Mouse (Mus musculus): ENCODE measurements at regions not wholly inside any gene's neighbourhood (a gene's known extent, or its start where the extent isn't known, plus 50 kb on each side); places are given as distances from the start of the nearest gene placed in this dataset.

DNA sequence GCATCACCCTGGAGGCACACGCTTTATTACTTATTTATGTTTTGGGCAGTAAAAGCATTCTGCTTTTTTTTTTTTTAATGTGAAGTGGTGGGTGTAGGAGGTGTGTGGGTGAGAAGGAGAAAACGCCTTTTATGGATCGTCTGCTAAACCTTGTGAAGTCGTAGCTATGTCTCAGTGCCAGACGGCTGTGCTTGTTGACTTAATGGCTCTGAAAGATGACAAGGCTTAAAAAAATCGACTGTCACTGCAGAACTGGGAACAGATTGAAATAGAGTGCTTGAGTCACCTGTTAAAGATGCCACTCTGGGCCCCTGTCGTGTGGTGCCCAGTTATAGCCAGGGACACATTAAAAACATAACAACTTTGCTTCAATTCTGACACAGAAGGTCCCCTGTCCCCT, 109.5 kb upstream of the Hs3st2 start:
- Histone ChIP-seq H3K36me3 (ENCODE audit: control insufficient read depth, insufficient read depth, low read length) (no peaks in the 10 kb centered on the region), H3K27ac (ENCODE audit: insufficient read depth, low read length) (no peak overlapping the region), H3K27me3 (ENCODE audit: control insufficient read depth, insufficient read depth, low read length) (no peaks in the 10 kb centered on the region), H3K4me1 (ENCODE audit: control insufficient read depth, insufficient read depth, insufficient read length) (no peaks in the 10 kb centered on the region), H3K4me3 (ENCODE audit: extremely low read depth, insufficient read depth, insufficient read length) (no peak overlapping the region)
- no peak for TF ChIP-seq CTCF (IDR thresholded peaks at IDR 0.05; ENCODE audit: extremely low read depth, insufficient read depth, insufficient read length, insufficient replicate concordance)
- no peak for TF ChIP-seq POLR2A (IDR thresholded peaks at IDR 0.05; ENCODE audit: low read depth, low read length)
- 75% methylated on average over 7 of the region's 7 CpGs for WGBS
- no peak for DNase-seq (ENCODE audit: low read depth in 1 of 2, low spot score in 2 of 2)

DNA sequence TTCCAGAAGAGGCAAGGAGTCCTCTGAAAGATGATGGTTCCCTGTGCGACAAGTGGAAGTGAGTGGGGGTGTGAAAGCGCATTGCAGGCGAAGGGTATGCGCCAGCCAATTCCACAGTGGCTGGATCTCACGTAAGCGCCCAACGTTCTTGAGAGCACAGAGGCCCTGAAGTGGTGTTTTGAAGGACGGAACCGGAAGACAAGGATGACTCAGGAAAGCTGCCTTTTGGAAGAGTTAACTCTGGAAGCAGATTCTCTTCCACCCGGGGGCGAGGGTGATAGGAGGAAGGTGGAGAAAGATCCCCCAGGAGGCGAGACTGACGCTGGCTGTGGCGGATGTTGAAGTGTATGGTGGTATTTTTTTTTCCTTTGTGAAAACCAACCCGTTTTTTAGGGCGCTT, 101.9 kb upstream of the Hs3st2 start:
- no peaks in the 10 kb centered on the region for H3K27me3 ChIP-seq (ENCODE audit: control insufficient read depth, insufficient read depth, low read length)
- no peak overlapping the region for H3K27ac ChIP-seq (ENCODE audit: insufficient read depth, low read length)
- no peak for TF ChIP-seq CTCF (IDR thresholded peaks at IDR 0.05; ENCODE audit: extremely low read depth, insufficient read depth, insufficient read length, insufficient replicate concordance)
- TF ChIP-seq POLR2A (IDR thresholded peaks at IDR 0.05; ENCODE audit: low read depth, low read length), result no peak
- H3K4me3 ChIP-seq (ENCODE audit: extremely low read depth, insufficient read depth, insufficient read length), result no peak overlapping the region
- 81% methylated on average over 16 of the region's 16 CpGs for WGBS
- H3K4me1 ChIP-seq (ENCODE audit: control insufficient read depth, insufficient read depth, insufficient read length), result no peaks in the 10 kb centered on the region
- no peaks in the 10 kb centered on the region for H3K36me3 ChIP-seq (ENCODE audit: control insufficient read depth, insufficient read depth, low read length)
- no peak for DNase-seq (ENCODE audit: low read depth in 1 of 2, low spot score in 2 of 2)

DNA sequence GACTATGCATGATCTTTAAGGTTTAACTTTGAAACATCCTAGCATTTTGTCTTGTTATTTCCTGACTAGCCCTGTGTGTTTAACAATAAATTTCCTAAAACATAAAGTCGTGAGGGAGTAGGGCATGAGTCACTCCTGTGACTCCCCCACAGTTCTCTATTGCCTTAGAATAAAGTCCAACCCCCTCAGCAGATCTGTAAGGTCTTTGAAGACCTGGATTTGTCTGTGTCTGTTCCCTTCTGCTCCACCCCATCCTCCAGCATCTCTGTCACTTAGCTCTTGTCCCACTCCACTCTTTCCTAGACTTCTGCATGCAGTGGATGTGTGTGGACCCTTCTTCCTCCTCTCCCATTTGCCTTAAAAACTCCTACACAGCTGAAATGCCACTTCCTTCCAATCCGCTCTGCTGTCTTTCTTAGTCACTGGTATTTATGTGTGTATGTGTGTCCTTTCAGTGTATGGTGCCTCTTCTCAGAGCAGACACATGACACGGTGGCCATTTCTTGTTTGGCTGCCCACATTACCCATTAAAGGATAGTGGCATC, 95.4 kb upstream of the Hs3st2 start:
- Histone ChIP-seq H3K27ac (ENCODE audit: insufficient read depth, low read length) (no peak overlapping the region), H3K4me3 (ENCODE audit: extremely low read depth, insufficient read depth, insufficient read length) (no peak overlapping the region), H3K36me3 (ENCODE audit: control insufficient read depth, insufficient read depth, low read length) (no peaks in the 10 kb centered on the region), H3K27me3 (ENCODE audit: control insufficient read depth, insufficient read depth, low read length) (no peaks in the 10 kb centered on the region), H3K4me1 (ENCODE audit: control insufficient read depth, insufficient read depth, insufficient read length) (no peaks in the 10 kb centered on the region)
- WGBS, result 72% methylated on average over 3 of the region's 3 CpGs
- TF ChIP-seq CTCF (IDR thresholded peaks at IDR 0.05; ENCODE audit: extremely low read depth, insufficient read depth, insufficient read length, insufficient replicate concordance), result no peak
- no peak for TF ChIP-seq POLR2A (IDR thresholded peaks at IDR 0.05; ENCODE audit: low read depth, low read length)
- no peak for DNase-seq (ENCODE audit: low read depth in 1 of 2, low spot score in 2 of 2)

DNA sequence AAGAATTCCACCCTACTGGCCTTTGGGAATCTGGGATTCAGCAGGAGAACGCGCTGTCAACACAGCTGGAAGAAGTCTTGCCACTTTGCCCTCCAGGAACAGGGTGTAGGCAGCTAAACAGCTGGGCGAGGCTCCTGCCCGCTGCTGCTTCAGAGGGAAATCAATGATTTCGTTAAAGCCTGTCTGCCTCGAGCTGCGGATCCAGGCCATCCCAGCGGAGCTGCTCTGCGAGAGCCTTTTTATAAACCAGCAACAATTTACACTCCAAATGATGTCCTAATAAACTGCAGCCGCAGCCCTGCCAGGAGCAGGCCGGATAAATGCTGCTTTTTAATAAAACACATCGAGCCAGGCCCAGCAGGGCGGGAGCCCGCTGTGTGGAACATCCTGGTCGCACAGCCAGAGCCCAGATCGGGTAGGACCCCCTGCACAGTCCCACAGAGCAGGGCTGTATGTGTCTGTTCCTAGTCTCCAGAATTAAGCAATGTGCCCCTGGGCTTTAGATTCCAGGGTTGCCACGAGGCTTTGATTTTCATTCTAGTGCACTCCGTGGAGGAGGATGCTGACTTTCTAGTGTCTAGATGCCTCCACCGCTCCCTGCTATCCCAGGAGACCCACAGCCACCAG, 78.6 kb upstream of the Hs3st2 start:
- no peaks in the 10 kb centered on the region for H3K36me3 ChIP-seq (ENCODE audit: control insufficient read depth, insufficient read depth, low read length)
- no peak overlapping the region for H3K4me3 ChIP-seq (ENCODE audit: extremely low read depth, insufficient read depth, insufficient read length)
- no peaks in the 10 kb centered on the region for H3K4me1 ChIP-seq (ENCODE audit: control insufficient read depth, insufficient read depth, insufficient read length)
- no peak overlapping the region for H3K27ac ChIP-seq (ENCODE audit: insufficient read depth, low read length)
- H3K27me3 ChIP-seq (ENCODE audit: control insufficient read depth, insufficient read depth, low read length), result peaks cover 2% of the 10 kb centered on the region; the same call in 1 of the 2 replicates
- TF ChIP-seq POLR2A (IDR thresholded peaks at IDR 0.05; ENCODE audit: low read depth, low read length) (no peak), CTCF (IDR thresholded peaks at IDR 0.05; ENCODE audit: extremely low read depth, insufficient read depth, insufficient read length, insufficient replicate concordance) (no peak)
- no peak for DNase-seq (ENCODE audit: low read depth in 1 of 2, low spot score in 2 of 2)
- WGBS, result 36% methylated on average over 19 of the region's 19 CpGs

DNA sequence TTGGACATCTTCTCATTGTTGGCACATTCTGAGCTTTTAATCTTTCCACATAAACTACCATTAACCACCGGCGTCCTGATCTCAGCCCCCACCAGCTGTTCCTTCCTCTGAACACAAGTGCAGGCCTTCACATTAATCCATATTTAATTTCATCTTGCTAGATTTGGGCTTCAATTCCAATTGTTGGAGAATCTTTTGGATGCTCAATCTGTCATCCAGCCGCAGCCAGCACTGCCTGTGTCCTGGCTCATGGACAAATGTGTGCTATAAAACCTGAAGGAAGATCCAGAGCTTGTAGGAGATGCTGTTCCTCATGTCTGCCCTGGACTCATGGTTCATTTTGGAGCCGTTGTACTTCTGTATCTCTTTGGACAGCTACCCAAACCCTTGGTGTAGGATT, 77.1 kb upstream of the Hs3st2 start:
- 85% methylated on average over 4 of the region's 4 CpGs for WGBS
- TF ChIP-seq POLR2A (IDR thresholded peaks at IDR 0.05; ENCODE audit: low read depth, low read length) (no peak), CTCF (IDR thresholded peaks at IDR 0.05; ENCODE audit: extremely low read depth, insufficient read depth, insufficient read length, insufficient replicate concordance) (no peak)
- Histone ChIP-seq H3K4me3 (ENCODE audit: extremely low read depth, insufficient read depth, insufficient read length) (no peak overlapping the region), H3K27ac (ENCODE audit: insufficient read depth, low read length) (no peak overlapping the region), H3K27me3 (ENCODE audit: control insufficient read depth, insufficient read depth, low read length) (peaks cover 2% of the 10 kb centered on the region; the same call in 1 of the 2 replicates), H3K36me3 (ENCODE audit: control insufficient read depth, insufficient read depth, low read length) (no peaks in the 10 kb centered on the region), H3K4me1 (ENCODE audit: control insufficient read depth, insufficient read depth, insufficient read length) (no peaks in the 10 kb centered on the region)
- DNase-seq (ENCODE audit: low read depth in 1 of 2, low spot score in 2 of 2), result no peak

DNA sequence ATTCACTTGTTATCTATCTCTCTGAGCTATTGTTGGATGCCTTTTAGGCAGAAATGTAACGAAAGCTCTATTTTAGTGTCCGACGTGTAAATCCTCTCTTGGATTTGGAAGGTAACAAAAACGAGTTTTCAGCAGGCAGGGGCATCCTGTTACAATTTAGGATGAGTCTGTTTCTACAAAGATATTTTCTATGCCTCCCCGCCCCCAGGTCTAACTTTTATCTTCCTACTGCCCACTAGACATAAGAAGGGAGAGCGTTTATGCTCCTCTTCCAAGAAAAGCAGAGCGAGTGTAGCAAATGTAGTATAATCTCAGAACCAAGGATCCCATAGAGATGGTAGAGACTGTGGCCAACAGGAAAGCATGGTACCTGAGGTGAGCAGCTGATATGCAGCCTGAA, 62.4 kb upstream of the Hs3st2 start:
- H3K4me3 ChIP-seq (ENCODE audit: extremely low read depth, insufficient read depth, insufficient read length), result no peak overlapping the region
- no peak overlapping the region for H3K27ac ChIP-seq (ENCODE audit: insufficient read depth, low read length)
- no peak for DNase-seq (ENCODE audit: low read depth in 1 of 2, low spot score in 2 of 2)
- 80% methylated on average over 7 of the region's 7 CpGs for WGBS
- no peak for TF ChIP-seq POLR2A (IDR thresholded peaks at IDR 0.05; ENCODE audit: low read depth, low read length)
- no peak for TF ChIP-seq CTCF (IDR thresholded peaks at IDR 0.05; ENCODE audit: extremely low read depth, insufficient read depth, insufficient read length, insufficient replicate concordance)
- no peaks in the 10 kb centered on the region for H3K4me1 ChIP-seq (ENCODE audit: control insufficient read depth, insufficient read depth, insufficient read length)
- H3K36me3 ChIP-seq (ENCODE audit: control insufficient read depth, insufficient read depth, low read length), result no peaks in the 10 kb centered on the region
- H3K27me3 ChIP-seq (ENCODE audit: control insufficient read depth, insufficient read depth, low read length), result no peaks in the 10 kb centered on the region

DNA sequence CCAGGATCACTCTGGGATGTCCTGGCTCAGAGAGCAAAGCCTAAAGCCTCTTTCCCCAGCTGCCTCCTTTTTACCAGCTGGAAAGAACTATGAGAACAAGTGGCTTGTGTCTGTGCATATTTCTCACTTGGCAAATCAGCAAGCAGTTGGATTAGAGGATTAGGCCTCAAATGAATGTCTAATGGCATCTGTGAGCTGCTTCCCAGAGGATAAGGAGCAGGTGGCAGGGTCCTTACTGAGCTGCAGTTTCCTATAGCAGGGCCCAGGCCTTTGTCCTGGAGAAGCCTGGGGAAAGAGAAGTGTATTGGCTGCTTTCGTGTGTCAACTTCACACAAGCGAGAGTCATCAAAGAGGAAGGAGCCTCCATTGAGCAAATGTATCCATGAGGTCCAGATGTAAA, 59.1 kb upstream of the Hs3st2 start:
- no peaks in the 10 kb centered on the region for H3K36me3 ChIP-seq (ENCODE audit: control insufficient read depth, insufficient read depth, low read length)
- H3K27ac ChIP-seq (ENCODE audit: insufficient read depth, low read length), result no peak overlapping the region
- DNase-seq (ENCODE audit: low read depth in 1 of 2, low spot score in 2 of 2), result no peak
- no peaks in the 10 kb centered on the region for H3K4me1 ChIP-seq (ENCODE audit: control insufficient read depth, insufficient read depth, insufficient read length)
- no peak for TF ChIP-seq POLR2A (IDR thresholded peaks at IDR 0.05; ENCODE audit: low read depth, low read length)
- no peak for TF ChIP-seq CTCF (IDR thresholded peaks at IDR 0.05; ENCODE audit: extremely low read depth, insufficient read depth, insufficient read length, insufficient replicate concordance)
- no peaks in the 10 kb centered on the region for H3K27me3 ChIP-seq (ENCODE audit: control insufficient read depth, insufficient read depth, low read length)
- no peak overlapping the region for H3K4me3 ChIP-seq (ENCODE audit: extremely low read depth, insufficient read depth, insufficient read length)
- WGBS, result 78% methylated on average over 2 of the region's 2 CpGs
